ENCODE assay signal across 20 mouse cellular contexts in the genomic region with DNA sequence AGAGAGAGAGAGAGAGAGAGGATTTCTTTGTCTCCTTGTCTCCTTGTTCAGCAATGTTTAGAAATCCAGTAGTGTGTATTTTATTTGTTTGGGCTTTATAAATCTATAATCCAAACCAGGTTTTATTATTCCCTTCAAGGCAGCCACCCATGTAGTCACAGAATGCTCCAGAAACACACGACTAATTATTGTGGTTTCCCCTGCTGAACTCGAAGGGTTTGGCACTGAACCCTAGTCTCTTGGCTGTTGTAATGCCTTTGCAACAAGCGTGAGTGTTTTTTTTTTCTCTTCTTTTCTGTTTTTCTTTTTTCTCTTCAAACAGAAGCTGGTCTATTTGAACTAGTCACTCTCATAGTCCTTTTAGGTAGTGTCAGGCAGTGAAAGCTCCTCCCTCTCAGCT. TPM values are rescaled to one million over a fixed set of nuclear protein-coding genes. Genes with fewer than 3 reads are reported as not detected.
DNase-seq lines count a peak whose midpoint lies in the region; ATAC-seq and TF ChIP-seq lines count a peak whose summit lies in the region.
"Had no signal": no experiment of that assay in that cellular context is flagged by ENCODE, and none has a peak within 500 bp of the region (broad histone marks: within the 10 kb centered on the region; RNA-seq: fewer than 3 reads in every experiment).

No protein-coding gene starts in this region.

- H3K36me3 ChIP-seq in embryonic facial prominence, embryonic 14.5 days (ENCODE audit: control insufficient read depth, insufficient read depth, low read length): peaks cover 6% of the 10 kb centered on the region; the same call in 1 of the 2 replicates
- no peaks in the 10 kb centered on the region for H3K36me3 ChIP-seq in myocyte (ENCODE audit: control insufficient read depth, insufficient read depth)
- H3K36me3 ChIP-seq in hindbrain, embryonic 11.5 days (ENCODE audit: control insufficient read depth, insufficient read depth, low read length): no peaks in the 10 kb centered on the region
- H3K36me3 ChIP-seq: liver, embryonic 13.5 days; neural tube, embryonic 13.5 days had no signal

- no peak overlapping the region for H3K9ac ChIP-seq in embryonic facial prominence, embryonic 14.5 days (ENCODE audit: low read depth, low read length)
- no peak overlapping the region for H3K9ac ChIP-seq in hindbrain, embryonic 11.5 days (ENCODE audit: low read depth, low read length)
- H3K9ac ChIP-seq: liver, embryonic 13.5 days; neural tube, embryonic 13.5 days had no signal

- H3K4me3 ChIP-seq in embryonic facial prominence, embryonic 14.5 days (ENCODE audit: low read depth, low read length): no peak overlapping the region
- H3K4me3 ChIP-seq in myocyte: no peak overlapping the region
- no peak overlapping the region for H3K4me3 ChIP-seq in hindbrain, embryonic 11.5 days (ENCODE audit: low read depth, low read length)
- H3K4me3 ChIP-seq: liver, embryonic 13.5 days; neural tube, embryonic 13.5 days had no signal

- peaks cover 6% of the 10 kb centered on the region; the same call in 1 of the 2 replicates for H3K9me3 ChIP-seq in embryonic facial prominence, embryonic 14.5 days (ENCODE audit: control insufficient read depth, low read length)
- no peaks in the 10 kb centered on the region for H3K9me3 ChIP-seq in hindbrain, embryonic 11.5 days (ENCODE audit: control insufficient read depth, low read length)
- H3K9me3 ChIP-seq: neural tube, embryonic 13.5 days had no signal

- peak; percentile 41; the same call in 1 of the 2 replicates for ATAC-seq in embryonic facial prominence, embryonic 14.5 days (ENCODE audit: low read depth)
- ATAC-seq in hindbrain, embryonic 11.5 days (ENCODE audit: low FRiP score): no peak
- ATAC-seq: hindbrain, postnatal 0 days; lung, postnatal 0 days had no signal

- no peak overlapping the region; the same call in 1 of the 2 replicates for H3K4me2 ChIP-seq in embryonic facial prominence, embryonic 14.5 days (ENCODE audit: low read depth, low read length)
- no peak overlapping the region for H3K4me2 ChIP-seq in myocyte (ENCODE audit: low read depth)
- H3K4me2 ChIP-seq in hindbrain, embryonic 11.5 days (replicated peaks; ENCODE audit: low read depth, low read length): no peak overlapping the region
- H3K4me2 ChIP-seq: liver, embryonic 13.5 days; neural tube, embryonic 13.5 days had no signal

- H3K27me3 ChIP-seq in embryonic facial prominence, embryonic 14.5 days (replicated peaks; ENCODE audit: control insufficient read depth, insufficient read depth, low read length): no peaks in the 10 kb centered on the region; the same call in 1 of the 2 replicates
- H3K27me3 ChIP-seq in myocyte (ENCODE audit: control insufficient read depth, insufficient read depth, insufficient read length): no peaks in the 10 kb centered on the region
- H3K27me3 ChIP-seq in hindbrain, embryonic 11.5 days (ENCODE audit: control insufficient read depth, insufficient read depth, low read length): no peaks in the 10 kb centered on the region
- H3K27me3 ChIP-seq: liver, embryonic 13.5 days; neural tube, embryonic 13.5 days had no signal

- TF ChIP-seq POLR2A in myocyte (IDR thresholded peaks at IDR 0.05; ENCODE audit: insufficient read length, low read depth): no peak

- peaks cover 5% of the 10 kb centered on the region; the same call in 1 of the 2 replicates for H3K4me1 ChIP-seq in embryonic facial prominence, embryonic 14.5 days (ENCODE audit: control insufficient read depth, insufficient read depth, low read length)
- H3K4me1 ChIP-seq in hindbrain, embryonic 11.5 days (replicated peaks; ENCODE audit: control insufficient read depth, insufficient read depth, low read length): no peaks in the 10 kb centered on the region
- H3K4me1 ChIP-seq: liver, embryonic 13.5 days; neural tube, embryonic 13.5 days had no signal

- H3K27ac ChIP-seq in embryonic facial prominence, embryonic 14.5 days (replicated peaks; ENCODE audit: low read depth, low read length): peak overlapping the region; percentile 33; the same call in 1 of the 2 replicates
- H3K27ac ChIP-seq in hindbrain, embryonic 11.5 days (ENCODE audit: low read depth, low read length): no peak overlapping the region
- H3K27ac ChIP-seq: hindbrain, postnatal 0 days; liver, embryonic 13.5 days; neural tube, embryonic 13.5 days had no signal

- H3K79me2 ChIP-seq in myocyte (ENCODE audit: control insufficient read depth, insufficient read depth): no peaks in the 10 kb centered on the region

- no peak overlapping the region for H3ac ChIP-seq in myocyte (ENCODE audit: control insufficient read depth, insufficient read length)

- WGBS in embryonic facial prominence, embryonic 14.5 days: 27% methylated on average over 3 of the region's 3 CpGs
- WGBS in hindbrain, embryonic 11.5 days: 64% methylated on average over 3 of the region's 3 CpGs

- DNase-seq in heart, adult 8-10 months (ENCODE audit: low spot score): peak; percentile 12
- no peak for DNase-seq in heart, postnatal 4 days
- peak; percentile 49 for DNase-seq in lung, postnatal 10 days
- DNase-seq in lung, postnatal 36 days: no peak
- DNase-seq in embryonic facial prominence, embryonic 14.5 days (ENCODE audit: low spot score): peak; percentile 83
- DNase-seq in hindbrain, embryonic 11.5 days (ENCODE audit: low spot score): no peak
- DNase-seq: adrenal gland, adult 2 months; embryo, embryonic 11 days; kidney, adult 11 months; liver, embryonic 13.5 days; spleen, adult 18-20 months; thymus, adult 18-20 months had no signal

TF ChIP-seq in myocyte, 11 proteins besides CTCF, POLR2A, EP300 and RAD21:
- TF ChIP-seq CEBPB (IDR thresholded peaks at IDR 0.05; ENCODE audit: insufficient read depth, poor library complexity, severe bottlenecking) (peak; percentile 34; the same call in 1 of the 2 replicates), MYOD1 (IDR thresholded peaks at IDR 0.05; ENCODE audit: control insufficient read depth in 1 of 3, insufficient read length in 2 of 3, low read depth in 2 of 3) (no peak)

RNA-seq across cellular contexts. Expression of a gene that starts 49.5 kb away (rescaled TPM):
- under 1 TPM; 0.16 to 0.75 (median 0.27) TPM for total RNA-seq in heart, adult 8-10 months (2022)
- total RNA-seq in heart, postnatal 4 days (2021): 1 to 10 TPM in 1 of 2 experiments, under 1 TPM in 1; 0.97 to 1.0 TPM
- polyA plus RNA-seq in embryonic facial prominence, embryonic 14.5 days (2014; fragmentation: Nextera tagmentation; extraction: Ambion mirVana): 0.26 and 0.46 TPM in 2 replicates
- polyA plus RNA-seq in myocyte (2012; fragmentation: generic; extraction: Trizol): not detected
- 3.6 and 4.7 TPM in 2 replicates for polyA plus RNA-seq in hindbrain, embryonic 11.5 days (2014; fragmentation: Nextera tagmentation; extraction: Ambion mirVana)
- total RNA-seq: ES-E14; granulocyte monocyte progenitor cell, adult 5-6 weeks; monocyte, adult 5-6 weeks had no signal
- polyA plus RNA-seq: liver, embryonic 13.5 days; stomach, embryonic 14.5 days had no signal

Comparison
In these comparisons a context has a peak if more than half of its experiments do, and no peak if none do; other contexts are left out.
1. DNase-seq: peak in heart, adult 8-10 months (single experiment), lung, postnatal 10 days (single experiment) and embryonic facial prominence, embryonic 14.5 days (single experiment); none in heart, postnatal 4 days (single experiment), lung, postnatal 36 days (single experiment) and hindbrain, embryonic 11.5 days (single experiment).